Mouse (Mus musculus) pancreas, adult 10 weeks (tissue): Measurements from ENCODE around the gene Tinf2. TPM values are rescaled to one million over a fixed set of nuclear protein-coding genes. Genes with fewer than 3 reads are reported as not detected.

Experiments
- polyA plus RNA-seq: library from polyadenylated mRNA; stranded (reverse); fragments of 350-450 nt; fragmentation: Illumina TruSeq; extraction: RNeasy Lipid Tissue Mini Kit (QIAGEN cat#74804); gene quantifications from one replicate; pipeline ENCODE4 v1.2.3, GENCODE M21; 2015; ENCODE audit warnings: low read depth, low replicate concordance; ENCODE audit not compliant: insufficient read depth

The Tinf2 gene
- polyA plus RNA-seq: 5.5 TPM

GRCm38 (mm10) chr14:55681160-55682117 lies at the start of gene Tinf2:
Gene Tinf2 (minus strand): TSS chr14:55681820.

DNA sequence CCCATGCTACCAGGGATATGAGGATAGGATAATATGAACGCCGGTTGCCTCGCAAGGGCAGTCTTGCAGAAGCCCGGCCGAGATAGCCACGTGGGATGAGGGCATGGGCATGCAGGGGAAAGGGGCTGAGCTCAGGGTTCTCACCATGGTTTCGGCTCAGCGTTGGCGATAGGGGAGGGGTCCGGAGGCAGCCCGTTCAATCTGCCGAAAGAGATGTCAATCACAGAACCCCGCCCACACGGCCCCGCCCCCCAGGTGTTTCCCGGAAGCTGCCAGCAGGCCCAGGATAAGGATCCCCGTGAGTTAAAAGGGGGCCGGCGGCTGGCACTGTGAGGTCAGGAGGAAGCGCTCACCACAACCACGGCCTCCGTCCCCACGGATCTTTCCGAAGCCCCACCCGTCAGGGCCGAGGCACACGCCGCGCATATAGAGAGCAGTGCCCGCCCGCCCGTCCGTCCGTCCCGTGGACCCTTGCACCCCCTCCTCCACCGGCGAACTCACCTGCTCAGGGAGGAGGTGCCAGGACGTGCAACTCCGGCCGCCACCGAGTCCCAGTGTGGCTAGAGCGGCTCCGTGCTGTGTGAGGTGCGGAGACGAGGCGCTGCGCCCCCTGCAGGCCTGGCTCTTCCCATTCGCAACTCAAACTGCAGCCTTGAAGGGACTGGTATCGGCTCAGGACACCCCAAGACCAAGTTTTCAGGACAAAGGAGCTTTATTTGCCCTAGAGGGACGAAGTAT lies 40.2 kb upstream of the Tinf2 start, which contains the start of gene Rabggta:
Rabggta (minus strand) TSS at position 564 of the 738 bp plus-strand sequence.

DNA sequence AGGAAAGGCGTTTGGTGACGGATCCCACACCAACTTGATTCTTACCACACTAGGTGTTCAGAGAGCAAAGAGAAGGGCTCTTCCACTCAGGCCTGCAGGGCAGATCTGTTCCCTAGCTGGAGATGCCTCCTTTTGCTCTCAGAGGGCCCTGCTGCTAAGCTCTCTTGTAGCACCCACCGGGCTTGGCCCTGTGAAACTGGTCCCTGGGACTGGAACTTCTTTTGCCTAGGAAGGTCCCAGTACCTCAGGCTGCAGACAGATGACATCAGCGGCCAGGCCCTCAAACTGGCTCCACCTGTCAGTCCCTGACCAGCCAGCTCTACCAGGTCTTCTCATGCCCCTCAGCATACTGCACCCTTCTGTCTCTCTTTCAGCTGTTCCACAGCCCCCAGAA lies 32.1 kb upstream of the Tinf2 start, which contains the start of gene Tgm1:
Tgm1 (minus strand) TSS at position 198 of the 394 bp plus-strand sequence.

DNA sequence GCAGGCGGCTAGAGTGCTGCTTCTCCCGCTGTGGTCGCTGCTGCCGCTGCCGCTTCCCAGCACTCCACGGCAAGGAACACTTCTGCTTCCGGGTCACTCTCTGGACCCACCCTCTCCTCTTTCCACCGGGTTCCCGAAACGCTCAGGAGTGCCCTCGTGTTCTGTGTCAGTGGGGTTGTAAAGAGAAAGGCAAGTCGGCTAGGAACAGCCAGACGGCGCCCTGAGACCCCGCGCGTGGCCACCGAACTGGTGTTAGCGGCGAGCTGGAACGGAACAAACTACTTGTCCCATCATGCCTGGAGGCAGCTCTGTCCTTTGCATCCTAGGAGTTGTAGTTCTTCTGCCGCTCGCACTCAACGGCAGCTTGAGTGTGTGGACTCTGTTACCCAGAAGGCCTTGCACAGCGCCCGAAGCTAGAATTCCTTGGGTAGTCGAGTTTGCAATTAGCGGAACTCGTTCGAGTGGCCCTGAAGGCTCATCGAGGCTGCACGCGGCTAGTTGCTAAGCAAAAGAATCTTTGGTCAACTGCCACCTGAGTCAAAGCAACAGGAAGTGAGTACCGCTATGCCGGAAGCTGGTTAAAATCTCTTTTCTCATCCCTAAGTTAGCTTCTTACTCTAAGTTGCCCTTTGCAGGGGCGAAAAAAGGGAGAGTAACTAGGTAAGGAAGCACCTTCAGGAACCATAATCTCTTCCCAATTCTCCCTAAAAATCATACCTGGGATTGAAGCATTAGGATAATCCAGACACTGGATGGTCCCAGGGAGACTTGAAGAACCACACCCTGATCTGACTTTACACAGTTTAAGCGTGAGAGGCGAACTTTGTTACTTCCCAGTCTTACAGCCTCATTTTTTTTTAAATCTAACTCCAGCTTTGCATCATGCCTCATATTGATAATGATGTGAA lies 9.5 kb downstream of the Tinf2 start, which contains the start of the genes Gmpr2 and Nedd8:
Gmpr2 (plus strand) TSS at position 109 of the 908 bp plus-strand sequence.
Nedd8 (minus strand) TSS at position 292 of the 908 bp plus-strand sequence.

DNA sequence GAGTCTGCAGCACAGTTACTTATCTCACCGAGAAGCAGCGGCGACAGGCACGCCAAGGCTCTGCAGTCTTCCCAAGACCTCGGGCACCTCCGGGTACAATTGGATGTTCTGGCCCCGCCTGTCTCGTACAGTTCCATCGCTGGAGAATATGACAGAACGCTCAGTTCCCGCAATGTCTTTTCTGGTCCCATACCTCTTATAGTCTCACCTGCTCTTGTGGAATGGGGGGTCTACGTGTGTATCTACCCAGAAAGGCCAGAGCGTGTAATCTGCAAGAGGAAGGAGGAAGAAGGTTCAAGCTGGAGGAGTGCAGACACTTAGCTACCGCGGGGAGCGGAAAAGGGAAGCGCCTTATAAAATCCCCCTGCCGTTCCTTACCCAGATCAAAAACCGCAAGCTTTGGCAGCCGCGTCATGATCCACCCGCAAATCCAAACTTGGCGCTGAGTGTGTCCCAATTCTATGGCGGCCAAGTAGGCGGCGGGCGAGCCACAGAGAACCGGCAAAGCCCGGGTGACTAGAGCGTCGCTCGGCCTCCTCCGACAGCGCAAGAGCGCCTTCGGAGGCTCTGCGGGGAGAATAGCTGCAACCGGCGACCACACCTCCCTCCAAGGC lies 21.6 kb downstream of the Tinf2 start, which contains the start of gene Mdp1:
Mdp1 (minus strand) TSS at position 549 of the 614 bp plus-strand sequence.

GRCm38 (mm10) chr14:55649884-55650283 lies 31.7 kb downstream of the Tinf2 start, which contains the start of gene Tssk4:
Gene Tssk4 (plus strand): TSS chr14:55650184.

DNA sequence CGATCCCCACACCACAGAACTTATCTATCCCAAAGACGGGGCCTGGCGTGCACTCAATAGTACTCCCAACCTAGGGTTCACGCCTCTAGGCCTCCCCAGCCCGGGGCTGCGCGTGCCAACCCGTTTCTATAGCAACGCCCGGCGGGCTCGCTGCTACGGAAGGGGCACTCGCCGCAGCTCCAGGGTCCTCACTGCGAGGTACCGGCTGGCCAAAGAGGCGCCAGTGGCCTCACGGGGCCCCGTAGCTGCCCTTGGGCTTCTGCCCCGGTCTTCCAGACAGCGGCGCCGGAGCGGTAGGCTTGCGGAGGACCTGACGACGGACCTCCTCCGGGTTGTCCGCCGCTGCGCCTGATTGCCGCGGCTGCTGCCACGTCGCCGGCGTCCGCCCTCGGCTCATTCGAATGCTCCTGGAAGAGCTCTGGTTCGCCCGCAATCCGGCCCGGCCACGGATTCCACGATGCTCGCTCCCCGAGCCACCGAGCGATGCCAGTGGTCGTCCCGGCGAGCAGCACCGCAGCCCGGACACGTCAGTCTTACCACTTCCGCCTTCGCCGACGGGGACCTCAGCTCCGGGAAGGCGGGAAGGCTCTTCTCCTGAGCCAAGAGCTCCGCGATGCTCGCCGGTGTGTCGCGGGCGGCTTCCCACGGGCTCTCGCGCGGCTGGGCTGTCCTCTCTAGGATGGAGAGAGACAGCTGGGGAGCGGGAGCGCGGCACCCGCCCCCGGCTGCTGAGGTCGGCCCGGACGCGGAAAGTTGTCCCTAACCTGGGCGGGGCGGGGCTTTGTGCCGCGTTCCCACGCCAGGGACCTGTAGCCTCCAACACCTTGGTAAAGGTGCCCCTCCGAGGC lies 38.3 kb downstream of the Tinf2 start, which contains the start of gene Tm9sf1:
Tm9sf1 (minus strand) TSS at position 747 of the 848 bp plus-strand sequence.

DNA sequence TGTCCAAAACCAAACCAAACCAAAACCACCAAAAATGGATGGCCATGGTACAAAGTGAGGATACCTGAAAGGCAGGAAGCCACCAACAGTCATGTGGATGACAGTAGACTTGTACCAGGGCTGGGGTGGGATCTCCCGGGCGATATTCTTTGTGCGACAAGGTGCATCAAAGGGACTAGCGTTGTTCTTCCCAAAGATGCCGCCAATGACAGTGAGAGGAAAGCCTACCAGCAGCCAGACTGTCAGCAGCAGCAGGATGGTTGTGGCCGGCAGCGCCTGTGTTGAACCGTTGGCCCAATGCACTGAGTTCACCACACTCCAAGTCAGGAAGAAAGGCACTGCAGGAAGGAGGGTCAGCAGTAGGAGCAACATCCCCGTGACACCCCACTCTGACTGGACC lies 43.8 kb downstream of the Tinf2 start, which contains the start of gene Gm49378:
Gm49378 (minus strand) TSS at position 101 of the 400 bp plus-strand sequence.

DNA sequence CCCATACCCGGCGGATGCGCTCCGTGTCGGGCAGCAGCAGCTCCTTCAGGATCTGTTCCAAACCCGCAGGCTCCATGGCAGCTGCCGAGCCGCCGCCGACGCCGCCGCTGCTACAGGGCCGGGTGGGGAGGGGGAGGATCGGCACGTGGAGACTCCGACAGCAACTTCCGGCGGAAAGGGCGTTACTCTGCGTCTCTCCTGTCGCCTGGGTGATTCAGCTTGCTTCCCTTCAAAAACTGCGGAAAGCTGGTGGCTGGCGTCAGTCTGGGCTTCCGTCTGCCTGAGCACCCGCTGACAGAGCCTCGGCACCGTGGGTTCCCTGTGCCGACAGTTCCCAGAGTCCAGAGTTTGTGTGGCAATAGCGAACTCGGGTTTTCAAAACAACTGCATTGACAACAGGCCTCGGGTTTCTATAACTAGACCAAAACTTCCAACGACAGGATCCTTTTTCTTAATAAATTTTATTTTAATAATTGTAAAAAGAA lies 46.1 kb downstream of the Tinf2 start, which contains the start of gene Ipo4:
Ipo4 (minus strand) TSS at position 435 of the 485 bp plus-strand sequence.

Other genes with a start within 250 kb of the Tinf2 start
- 17.0 TPM for gene Dhrs4, start 203.1 kb downstream of the Tinf2 start, polyA plus RNA-seq
- 11.7 TPM for gene Carmil3, start 191.2 kb downstream of the Tinf2 start, polyA plus RNA-seq
- not detected for gene Cpne6, start 171.4 kb downstream of the Tinf2 start, polyA plus RNA-seq
- not detected for gene Nrl, start 156.8 kb downstream of the Tinf2 start, polyA plus RNA-seq
- gene Pck2, start 141.6 kb downstream of the Tinf2 start, polyA plus RNA-seq: 29.0 TPM
- 38.9 TPM for gene Dcaf11, start 121.8 kb downstream of the Tinf2 start, polyA plus RNA-seq
- gene A730061H03Rik, start 121.4 kb downstream of the Tinf2 start, polyA plus RNA-seq: not detected
- gene Fitm1, start 106.2 kb downstream of the Tinf2 start, polyA plus RNA-seq: not detected
- 38.5 TPM for gene Psme1, start 103.7 kb downstream of the Tinf2 start, polyA plus RNA-seq
- gene Emc9, start 96.5 kb downstream of the Tinf2 start, polyA plus RNA-seq: 11.7 TPM
- gene Psme2, start 90.7 kb downstream of the Tinf2 start, polyA plus RNA-seq: 49.1 TPM
- 14.7 TPM for gene Rnf31, start 90.1 kb downstream of the Tinf2 start, polyA plus RNA-seq
- gene Irf9, start 78.2 kb downstream of the Tinf2 start, polyA plus RNA-seq: 11.2 TPM
- 9.7 TPM for gene Rec8, start 63.8 kb downstream of the Tinf2 start, polyA plus RNA-seq
- 49.8 TPM for gene Ipo4, start 45.9 kb downstream of the Tinf2 start, polyA plus RNA-seq
- gene Gm49378, start 43.9 kb downstream of the Tinf2 start, polyA plus RNA-seq: 1.6 TPM
- gene Tm9sf1, start 38.0 kb downstream of the Tinf2 start, polyA plus RNA-seq: 17.3 TPM
- gene Tssk4, start 31.6 kb downstream of the Tinf2 start, polyA plus RNA-seq: 0.59 TPM
- 8.9 TPM for gene Mdp1, start 21.3 kb downstream of the Tinf2 start, polyA plus RNA-seq
- 5.6 TPM for gene Gmpr2, start 9.9 kb downstream of the Tinf2 start, polyA plus RNA-seq
- 60.9 TPM for gene Nedd8, start 9.7 kb downstream of the Tinf2 start, polyA plus RNA-seq
- 0.30 TPM for gene Tgm1, start 32.1 kb upstream of the Tinf2 start, polyA plus RNA-seq
- gene Rabggta, start 40.4 kb upstream of the Tinf2 start, polyA plus RNA-seq: 9.4 TPM
- 28.8 TPM for gene Dhrs1, start 63.9 kb upstream of the Tinf2 start, polyA plus RNA-seq
- 2.8 TPM for gene Nop9, start 63.9 kb upstream of the Tinf2 start, polyA plus RNA-seq
- not detected for gene Cideb, start 76.6 kb upstream of the Tinf2 start, polyA plus RNA-seq
- gene Ltb4r2, start 79.6 kb upstream of the Tinf2 start, polyA plus RNA-seq: not detected
- not detected for gene Ltb4r1, start 84.1 kb upstream of the Tinf2 start, polyA plus RNA-seq
- 14.4 TPM for gene Adcy4, start 102.3 kb upstream of the Tinf2 start, polyA plus RNA-seq
- gene Ripk3, start 107.0 kb upstream of the Tinf2 start, polyA plus RNA-seq: 2.2 TPM
- gene Nfatc4, start 141.3 kb upstream of the Tinf2 start, polyA plus RNA-seq: 5.5 TPM
- gene Nynrin, start 172.2 kb upstream of the Tinf2 start, polyA plus RNA-seq: 2.1 TPM
- gene Cbln3, start 202.6 kb upstream of the Tinf2 start, polyA plus RNA-seq: not detected
- 5.2 TPM for gene Khnyn, start 203.1 kb upstream of the Tinf2 start, polyA plus RNA-seq
- 11.8 TPM for gene Sdr39u1, start 218.5 kb upstream of the Tinf2 start, polyA plus RNA-seq